In genomic region chr13:73512776-73513673, GRCm38 (mm10) we compare ENCODE assay signal across 8 mouse cellular contexts. TPM values are rescaled to one million over a fixed set of nuclear protein-coding genes. Genes with fewer than 3 reads are reported as not detected.
A peak's percentile ranks its signal among the peaks of the same experiment; 100 is the strongest.
DNase-seq lines count a peak whose midpoint lies in the region; ATAC-seq and TF ChIP-seq lines count a peak whose summit lies in the region.

No protein-coding gene starts in this region.

- peak; percentile 92 for TF ChIP-seq RAD21 in CH12.LX (IDR thresholded peaks at IDR 0.05; ENCODE audit: low read depth, low read length)

- 0 out of 2 replicates have a peak, but pooled peaks have one; percentile 50 for ATAC-seq in embryonic facial prominence, embryonic 14.5 days (ENCODE audit: low read depth)
- ATAC-seq in liver, embryonic 14.5 days (ENCODE audit: insufficient read depth), result peak; percentile 29
- ATAC-seq in neural tube, embryonic 13.5 days (ENCODE audit: low read depth), result peak; percentile 61; the same call in 1 of the 2 replicates

- WGBS in bone marrow, adult 2 months, result 57% methylated on average over 13 of the region's 13 CpGs
- WGBS in embryonic facial prominence, embryonic 14.5 days, result 59% methylated on average over 13 of the region's 13 CpGs
- 59% methylated on average over 13 of the region's 13 CpGs for WGBS in liver, embryonic 14.5 days (ENCODE audit: insufficient replicate concordance)
- WGBS in neural tube, embryonic 13.5 days, result 60% methylated on average over 13 of the region's 13 CpGs

- no peaks in the 10 kb centered on the region for H3K9me3 ChIP-seq in CH12.LX (replicated peaks; ENCODE audit: low read length)
- no peaks in the 10 kb centered on the region for H3K9me3 ChIP-seq in embryonic facial prominence, embryonic 14.5 days (ENCODE audit: control insufficient read depth, low read length)
- H3K9me3 ChIP-seq in liver, embryonic 14.5 days (ENCODE audit: control insufficient read depth, low read length), result no peaks in the 10 kb centered on the region
- no peaks in the 10 kb centered on the region for H3K9me3 ChIP-seq in neural tube, embryonic 13.5 days

- no peaks in the 10 kb centered on the region for H3K27me3 ChIP-seq in CH12.LX (replicated peaks)
- no peaks in the 10 kb centered on the region for H3K27me3 ChIP-seq in embryonic facial prominence, embryonic 14.5 days (replicated peaks; ENCODE audit: control insufficient read depth, insufficient read depth, low read length)
- H3K27me3 ChIP-seq in liver, embryonic 14.5 days (ENCODE audit: control insufficient read depth, insufficient read depth, low read length), result no peaks in the 10 kb centered on the region
- no peaks in the 10 kb centered on the region for H3K27me3 ChIP-seq in neural tube, embryonic 13.5 days
- H3K27me3 ChIP-seq in testis, adult 2 months (ENCODE audit: control insufficient read depth, insufficient read depth, low read length), result no peaks in the 10 kb centered on the region

- H3K9ac ChIP-seq in CH12.LX (ENCODE audit: insufficient read depth, low read depth), result no peak overlapping the region
- no peak overlapping the region for H3K9ac ChIP-seq in embryonic facial prominence, embryonic 14.5 days (ENCODE audit: low read depth, low read length)
- H3K9ac ChIP-seq in liver, embryonic 14.5 days (replicated peaks), result no peak overlapping the region; the same call in 1 of the 2 replicates
- no peak overlapping the region for H3K9ac ChIP-seq in neural tube, embryonic 13.5 days

- in situ Hi-C loops in CH12.LX (cut with MboI; ENCODE audit: low pct_ligation_motif_present, low pct_unique_long_range_greater_than_20kb, low sequenced_read_pairs), result loop anchor here (10.0 kb wide), 1 partner anchor 112 kb away; the partner anchor contains the start of gene Tert

- H3K36me3 ChIP-seq in CH12.LX (replicated peaks in 1 of 2; ENCODE audit: control insufficient read depth in 1 of 2, insufficient read depth in 1 of 2, low read length in 1 of 2), result peaks cover 37 to 85% of the 10 kb centered on the region in 2 experiments
- peaks cover 67% of the 10 kb centered on the region for H3K36me3 ChIP-seq in embryonic facial prominence, embryonic 14.5 days (ENCODE audit: control insufficient read depth, insufficient read depth, low read length)
- H3K36me3 ChIP-seq in liver, embryonic 14.5 days (replicated peaks; ENCODE audit: control insufficient read depth, insufficient read depth, low read depth), result peaks cover 88% of the 10 kb centered on the region
- H3K36me3 ChIP-seq in neural tube, embryonic 13.5 days, result peaks cover 80% of the 10 kb centered on the region
- H3K36me3 ChIP-seq in testis, adult 2 months (ENCODE audit: control insufficient read depth, insufficient read depth, low read length), result no peaks in the 10 kb centered on the region

- H3K4me2 ChIP-seq in CH12.LX (ENCODE audit: insufficient read depth, low read depth, poor library complexity, severe bottlenecking), result no peak overlapping the region
- H3K4me2 ChIP-seq in embryonic facial prominence, embryonic 14.5 days (ENCODE audit: low read depth, low read length), result no peak overlapping the region
- no peak overlapping the region for H3K4me2 ChIP-seq in liver, embryonic 14.5 days (ENCODE audit: low read depth)
- H3K4me2 ChIP-seq in neural tube, embryonic 13.5 days, result no peak overlapping the region

- H3K27ac ChIP-seq in CH12.LX (ENCODE audit: insufficient read depth, low read depth), result no peak overlapping the region
- H3K27ac ChIP-seq in bone marrow, adult 2 months (ENCODE audit: control insufficient read depth, insufficient read depth, low read depth, low read length, poor library complexity), result no peak overlapping the region
- no peak overlapping the region for H3K27ac ChIP-seq in embryonic facial prominence, embryonic 14.5 days (replicated peaks; ENCODE audit: low read depth, low read length)
- no peak overlapping the region for H3K27ac ChIP-seq in liver, embryonic 14.5 days
- no peak overlapping the region for H3K27ac ChIP-seq in neural tube, embryonic 13.5 days (replicated peaks)
- no peak overlapping the region for H3K27ac ChIP-seq in testis, adult 2 months (ENCODE audit: control insufficient read depth, insufficient read depth, low read depth, low read length)

- peak; percentile 78 for DNase-seq in CH12.LX (ENCODE audit: extremely low read depth)
- peak; percentile 76 for DNase-seq in embryonic facial prominence, embryonic 14.5 days (ENCODE audit: low spot score)
- DNase-seq in heart, postnatal 10 days, result peak; percentile 76 to 89
- peak; percentile 71 to 87 for DNase-seq in kidney, postnatal 25 days
- DNase-seq in liver, embryonic 14.5 days (ENCODE audit: low read depth in 3 of 3, low spot score in 3 of 3), result peak in 2 of 3 experiments; percentile 54 to 61

- H3K4me1 ChIP-seq in CH12.LX (ENCODE audit: control insufficient read depth in 1 of 2, insufficient read depth in 2 of 2), result no peaks in the 10 kb centered on the region
- H3K4me1 ChIP-seq in bone marrow, adult 2 months (ENCODE audit: control insufficient read depth, insufficient read depth, low read length), result no peaks in the 10 kb centered on the region
- H3K4me1 ChIP-seq in embryonic facial prominence, embryonic 14.5 days (ENCODE audit: control insufficient read depth, insufficient read depth, low read length), result no peaks in the 10 kb centered on the region
- H3K4me1 ChIP-seq in liver, embryonic 14.5 days (replicated peaks; ENCODE audit: control insufficient read depth in 2 of 2, insufficient read depth in 2 of 2, low read length in 1 of 2), result no peaks in the 10 kb centered on the region
- no peaks in the 10 kb centered on the region for H3K4me1 ChIP-seq in neural tube, embryonic 13.5 days (replicated peaks)
- no peaks in the 10 kb centered on the region for H3K4me1 ChIP-seq in testis, adult 2 months (ENCODE audit: control insufficient read depth, insufficient read depth, low read length)

- no peak for TF ChIP-seq EP300 in CH12.LX (IDR thresholded peaks at IDR 0.05; ENCODE audit: low read length)
- TF ChIP-seq EP300 in liver, embryonic 14.5 days (IDR thresholded peaks at IDR 0.05; ENCODE audit: low read depth), result no peak

- H3K4me3 ChIP-seq in CH12.LX (replicated peaks in 1 of 3; ENCODE audit: low read depth in 2 of 3, low read length in 2 of 3, poor library complexity in 1 of 3), result no peak overlapping the region
- H3K4me3 ChIP-seq in bone marrow, adult 2 months (replicated peaks; ENCODE audit: control insufficient read depth, low read depth, low read length), result no peak overlapping the region
- H3K4me3 ChIP-seq in embryonic facial prominence, embryonic 14.5 days (ENCODE audit: low read depth, low read length), result no peak overlapping the region
- no peak overlapping the region for H3K4me3 ChIP-seq in liver, embryonic 14.5 days (ENCODE audit: insufficient read depth in 1 of 2, low read depth in 2 of 2, low read length in 2 of 2)
- H3K4me3 ChIP-seq in neural tube, embryonic 13.5 days, result no peak overlapping the region
- H3K4me3 ChIP-seq in testis, adult 2 months (ENCODE audit: control insufficient read depth, low read depth, low read length), result no peak overlapping the region

- TF ChIP-seq POLR2A in CH12.LX (IDR thresholded peaks at IDR 0.05; ENCODE audit: low read depth, low read length), result no peak
- TF ChIP-seq POLR2A in bone marrow, adult 2 months (IDR thresholded peaks at IDR 0.05; ENCODE audit: borderline replicate concordance, control insufficient read depth, low read depth, low read length), result no peak
- TF ChIP-seq POLR2A in testis, adult 2 months (IDR thresholded peaks at IDR 0.05; ENCODE audit: control insufficient read depth, low read depth, low read length), result no peak

- peak; percentile 84 to 90 for TF ChIP-seq CTCF in CH12.LX (conservative IDR thresholded peaks at IDR 0.05 in 1 of 2, IDR thresholded peaks at IDR 0.05 in 1 of 2; ENCODE audit: low read depth in 2 of 2, low read length in 2 of 2)
- peak; percentile 81 for TF ChIP-seq CTCF in bone marrow, adult 2 months (IDR thresholded peaks at IDR 0.05; ENCODE audit: control insufficient read depth, insufficient read depth, low read length)
- TF ChIP-seq CTCF in liver, embryonic 14.5 days (IDR thresholded peaks at IDR 0.05; ENCODE audit: low read depth), result peak; percentile 94
- TF ChIP-seq CTCF in testis, adult 2 months (IDR thresholded peaks at IDR 0.05; ENCODE audit: control insufficient read depth, insufficient read depth, insufficient replicate concordance, low read depth, low read length), result peak; percentile 82; the same call in 1 of the 2 replicates

- dilution Hi-C loops in CH12.LX (cut with MboI; ENCODE audit: extremely low pct_ligation_motif_present, extremely low pct_unique_long_range_greater_than_20kb, low sequenced_read_pairs), result no loop called here

- intact Hi-C loops in heart, postnatal 10 days (cut with DNase I), result loop anchor here (1.0 to 5.0 kb wide), 3 partner anchors 114 to 394 kb away; partner anchors contain the start of gene Tert

- no peaks in the 10 kb centered on the region for H3K79me2 ChIP-seq in CH12.LX (replicated peaks; ENCODE audit: control insufficient read depth, extremely low read depth, insufficient read depth, poor library complexity, severe bottlenecking)

TF ChIP-seq in CH12.LX, 34 proteins besides CTCF, POLR2A, EP300 and RAD21 (continues in another document):
- TF ChIP-seq ZMIZ1 (IDR thresholded peaks at IDR 0.05; ENCODE audit: low read depth, low read length), result no peak

RNA-seq across cellular contexts. Expression of gene Slc6a3, which starts 23.5 kb away (rescaled TPM):
- total RNA-seq in CH12.LX (2012; rRNA removed), result not detected in 2 replicates
- total RNA-seq in CH12.LX (2014; rRNA removed), result not detected in 2 replicates
- polyA plus RNA-seq in CH12.LX (2012; ENCODE audit: insufficient read length, low read depth), result not detected in 2 replicates
- polyA plus RNA-seq in bone marrow, adult 2 months (2011; ENCODE audit: insufficient read depth, insufficient read length, low replicate concordance, missing spikeins), result 1.2 and 2.9 TPM in 2 replicates
- polyA plus RNA-seq in embryonic facial prominence, embryonic 14.5 days (2014; fragmentation: Nextera tagmentation; extraction: Ambion mirVana), result 0.17 TPM in 1 of 2 replicates, not detected in the other
- total RNA-seq in heart, postnatal 10 days (2021), result not detected
- polyA plus RNA-seq in liver, embryonic 14.5 days (2012; rRNA removed), result 0.59 and 0.63 TPM in 2 replicates
- polyA plus RNA-seq in liver, embryonic 14.5 days (2014; fragmentation: Nextera tagmentation; extraction: Ambion mirVana), result 0.75 and 1.4 TPM in 2 replicates
- polyA plus RNA-seq in neural tube, embryonic 13.5 days (2015; fragmentation: Nextera tagmentation; extraction: Ambion mirVana), result 0.13 TPM in 1 of 2 replicates, not detected in the other
- 0.02 TPM in 1 of 2 replicates, not detected in the other for polyA plus RNA-seq in testis, adult 2 months (2012; rRNA removed)

RNA-seq across cellular contexts. Expression of gene Lpcat1, which starts 46.0 kb away (rescaled TPM):
- total RNA-seq in CH12.LX (2012; rRNA removed) (22.6 and 24.4 TPM in 2 replicates), CH12.LX (2014; rRNA removed) (36.2 and 40.4 TPM in 2 replicates)
- 33.2 and 36.9 TPM in 2 replicates for polyA plus RNA-seq in CH12.LX (2012; ENCODE audit: insufficient read length, low read depth)
- polyA plus RNA-seq in bone marrow, adult 2 months (2011; ENCODE audit: insufficient read depth, insufficient read length, low replicate concordance, missing spikeins), result 92.1 and 108 TPM in 2 replicates
- 39.4 and 43.6 TPM in 2 replicates for polyA plus RNA-seq in embryonic facial prominence, embryonic 14.5 days (2014; fragmentation: Nextera tagmentation; extraction: Ambion mirVana)
- total RNA-seq in heart, postnatal 10 days (2021), result 10 to 100 TPM; 10.7 to 13.0 TPM
- polyA plus RNA-seq in liver, embryonic 14.5 days (2012; rRNA removed), result 49.5 and 61.0 TPM in 2 replicates
- 63.7 and 72.5 TPM in 2 replicates for polyA plus RNA-seq in liver, embryonic 14.5 days (2014; fragmentation: Nextera tagmentation; extraction: Ambion mirVana)
- polyA plus RNA-seq in neural tube, embryonic 13.5 days (2015; fragmentation: Nextera tagmentation; extraction: Ambion mirVana), result 51.7 and 55.0 TPM in 2 replicates
- polyA plus RNA-seq in testis, adult 2 months (2012; rRNA removed), result 1.9 and 2.0 TPM in 2 replicates

Comparison
In these comparisons a context has a peak if more than half of its experiments do, and no peak if none do; other contexts are left out.
1. RNA of gene Lpcat1, which starts 46.0 kb away (polyA plus RNA-seq): 92.1 to 108 TPM in bone marrow, adult 2 months, 49.5 to 72.5 TPM in liver, embryonic 14.5 days, 51.7 to 55.0 TPM in neural tube, embryonic 13.5 days, 39.4 to 43.6 TPM in embryonic facial prominence, embryonic 14.5 days and 33.2 to 36.9 TPM in CH12.LX; 1.9 to 2.0 TPM in testis, adult 2 months; every median in the first group is over 10 times any median in the second.
2. Peak in every context shown above with its lines, with median percentiles within 50 percentile points of each other: DNase-seq, CTCF ChIP-seq and ATAC-seq.